15 mouse cellular contexts compared by ENCODE assay signal in genomic region chr4:133027721-133028120, GRCm38 (mm10). TPM values are rescaled to one million over a fixed set of nuclear protein-coding genes. Genes with fewer than 3 reads are reported as not detected.
DNase-seq lines count a peak whose midpoint lies in the region; ATAC-seq lines count a peak whose summit lies in the region.
"Had no signal": no experiment of that assay in that cellular context is flagged by ENCODE, and none has a peak within 500 bp of the region (broad histone marks: within the 10 kb centered on the region; RNA-seq: fewer than 3 reads in every experiment).

No protein-coding gene starts in this region.

- no peak for ATAC-seq in heart, embryonic 12.5 days (ENCODE audit: insufficient number of reproducible peaks, low FRiP score)
- ATAC-seq in kidney, embryonic 15.5 days (replicated peaks; ENCODE audit: low FRiP score) = no peak
- ATAC-seq in kidney, embryonic 14.5 days (ENCODE audit: low FRiP score, low TSS enrichment) = no peak
- ATAC-seq in monocyte, adult 5-6 weeks (replicated peaks; ENCODE audit: insufficient number of reproducible peaks, low FRiP score, low TSS enrichment, poor library complexity, severe bottlenecking) = no peak
- ATAC-seq: forebrain, embryonic 15.5 days; Patski had no signal

- intact Hi-C loops in heart, postnatal 36 days (cut with DNase I) = no loop called here

- no peak overlapping the region for H3K4me3 ChIP-seq in heart, embryonic 12.5 days
- H3K4me3 ChIP-seq in kidney, embryonic 15.5 days (replicated peaks) = no peak overlapping the region
- no peak overlapping the region for H3K4me3 ChIP-seq in kidney, embryonic 14.5 days (ENCODE audit: low read length)
- H3K4me3 ChIP-seq: embryonic facial prominence, embryonic 10.5 days; forebrain, embryonic 15.5 days had no signal

- DNase-seq in heart, postnatal 36 days = no peak
- peak; percentile 94 for DNase-seq in R1 (ENCODE audit: low read depth, low spot score)
- no peak for DNase-seq in yolk sac, embryonic 10.5 days (ENCODE audit: low spot score)
- DNase-seq: cerebellum, adult 2 months; cerebellum, postnatal 10 days; gastrocnemius, postnatal 10 days; kidney, adult 2 months had no signal

- no peak overlapping the region for H3K9ac ChIP-seq in heart, embryonic 12.5 days
- no peak overlapping the region for H3K9ac ChIP-seq in kidney, embryonic 15.5 days
- no peak overlapping the region for H3K9ac ChIP-seq in kidney, embryonic 14.5 days (ENCODE audit: low read depth, low read length)
- H3K9ac ChIP-seq: forebrain, embryonic 15.5 days; hindbrain, embryonic 14.5 days had no signal

- WGBS in heart, embryonic 12.5 days = 49% methylated on average over 10 of the region's 10 CpGs
- 74% methylated on average over 10 of the region's 10 CpGs for WGBS in kidney, embryonic 15.5 days
- 70% methylated on average over 10 of the region's 10 CpGs for WGBS in kidney, embryonic 14.5 days

- no peak overlapping the region for H3K4me2 ChIP-seq in heart, embryonic 12.5 days
- no peak overlapping the region for H3K4me2 ChIP-seq in kidney, embryonic 15.5 days
- no peak overlapping the region for H3K4me2 ChIP-seq in kidney, embryonic 14.5 days (replicated peaks; ENCODE audit: low read depth, low read length)
- H3K4me2 ChIP-seq: forebrain, embryonic 15.5 days; hindbrain, embryonic 14.5 days had no signal

- 0 out of 2 replicates have a peak overlapping the region, but pooled peaks have one; percentile 3 for H3K27ac ChIP-seq in heart, embryonic 12.5 days (ENCODE audit: poor library complexity, severe bottlenecking)
- H3K27ac ChIP-seq in kidney, embryonic 15.5 days = 0 out of 2 replicates have a peak overlapping the region, but pooled peaks have one; percentile 84
- no peak overlapping the region for H3K27ac ChIP-seq in kidney, embryonic 14.5 days (ENCODE audit: low read depth, low read length)
- H3K27ac ChIP-seq: forebrain, embryonic 15.5 days; hindbrain, embryonic 14.5 days had no signal

- H3K27me3 ChIP-seq in heart, embryonic 12.5 days (replicated peaks) = no peaks in the 10 kb centered on the region
- H3K27me3 ChIP-seq in kidney, embryonic 15.5 days = no peaks in the 10 kb centered on the region
- H3K27me3 ChIP-seq in kidney, embryonic 14.5 days (ENCODE audit: control insufficient read depth, insufficient read depth, low read length) = no peaks in the 10 kb centered on the region
- H3K27me3 ChIP-seq: forebrain, embryonic 15.5 days; Patski had no signal

- no peaks in the 10 kb centered on the region for H3K9me3 ChIP-seq in heart, embryonic 12.5 days (replicated peaks)
- H3K9me3 ChIP-seq in kidney, embryonic 15.5 days (replicated peaks) = no peaks in the 10 kb centered on the region
- no peaks in the 10 kb centered on the region for H3K9me3 ChIP-seq in kidney, embryonic 14.5 days (ENCODE audit: control insufficient read depth, low read length)
- H3K9me3 ChIP-seq: embryonic facial prominence, embryonic 10.5 days; forebrain, embryonic 15.5 days had no signal

- peaks cover 22% of the 10 kb centered on the region for H3K36me3 ChIP-seq in heart, embryonic 12.5 days
- peaks cover 12% of the 10 kb centered on the region for H3K36me3 ChIP-seq in kidney, embryonic 15.5 days
- H3K36me3 ChIP-seq in kidney, embryonic 14.5 days (ENCODE audit: control insufficient read depth, insufficient read depth, low read length) = peaks cover 11% of the 10 kb centered on the region; the same call in 1 of the 2 replicates
- H3K36me3 ChIP-seq: forebrain, embryonic 15.5 days had no signal

- H3K4me1 ChIP-seq in heart, embryonic 12.5 days (replicated peaks) = peaks cover 75% of the 10 kb centered on the region
- peaks cover 79% of the 10 kb centered on the region for H3K4me1 ChIP-seq in kidney, embryonic 15.5 days
- H3K4me1 ChIP-seq in kidney, embryonic 14.5 days (ENCODE audit: control insufficient read depth, insufficient read depth, low read length) = peaks cover 66% of the 10 kb centered on the region

RNA-seq across cellular contexts. Expression of gene Ahdc1, which starts 16.7 kb away (rescaled TPM):
- 11.6 and 11.7 TPM in 2 replicates for polyA plus RNA-seq in heart, embryonic 12.5 days (2016; fragmentation: Nextera tagmentation; extraction: Ambion mirVana)
- 10 to 100 TPM; 41.9 to 50.8 TPM for total RNA-seq in heart, postnatal 36 days (2021)
- polyA plus RNA-seq in kidney, embryonic 15.5 days (2015; fragmentation: Nextera tagmentation; extraction: Ambion mirVana) = 7.4 and 10.1 TPM in 2 replicates
- polyA plus RNA-seq in kidney, embryonic 14.5 days (2014; fragmentation: Nextera tagmentation; extraction: Ambion mirVana) = 11.3 and 12.1 TPM in 2 replicates
- 2.8 to 13.7 TPM (median 3.3 TPM) in 3 replicates for total RNA-seq in monocyte, adult 5-6 weeks (2017)

RNA-seq across cellular contexts. Expression of gene Fgr, which starts 53.8 kb away (rescaled TPM):
- 0.19 and 0.23 TPM in 2 replicates for polyA plus RNA-seq in heart, embryonic 12.5 days (2016; fragmentation: Nextera tagmentation; extraction: Ambion mirVana)
- total RNA-seq in heart, postnatal 36 days (2021) = under 1 TPM; 0.31 to 0.60 TPM
- polyA plus RNA-seq in kidney, embryonic 15.5 days (2015; fragmentation: Nextera tagmentation; extraction: Ambion mirVana) = 0.63 and 0.81 TPM in 2 replicates
- 0.23 and 0.45 TPM in 2 replicates for polyA plus RNA-seq in kidney, embryonic 14.5 days (2014; fragmentation: Nextera tagmentation; extraction: Ambion mirVana)
- 266 TPM in 3 replicates for total RNA-seq in monocyte, adult 5-6 weeks (2017)
- polyA plus RNA-seq: Patski had no signal
